Mouse (Mus musculus): ENCODE results near the gene Yy1.
"Not testable (repeated sequence)": the region's sequence is repeated elsewhere in the genome, so short reads cannot be mapped to it uniquely, and the experiment has no call there.

Gene Yy1

DNA sequence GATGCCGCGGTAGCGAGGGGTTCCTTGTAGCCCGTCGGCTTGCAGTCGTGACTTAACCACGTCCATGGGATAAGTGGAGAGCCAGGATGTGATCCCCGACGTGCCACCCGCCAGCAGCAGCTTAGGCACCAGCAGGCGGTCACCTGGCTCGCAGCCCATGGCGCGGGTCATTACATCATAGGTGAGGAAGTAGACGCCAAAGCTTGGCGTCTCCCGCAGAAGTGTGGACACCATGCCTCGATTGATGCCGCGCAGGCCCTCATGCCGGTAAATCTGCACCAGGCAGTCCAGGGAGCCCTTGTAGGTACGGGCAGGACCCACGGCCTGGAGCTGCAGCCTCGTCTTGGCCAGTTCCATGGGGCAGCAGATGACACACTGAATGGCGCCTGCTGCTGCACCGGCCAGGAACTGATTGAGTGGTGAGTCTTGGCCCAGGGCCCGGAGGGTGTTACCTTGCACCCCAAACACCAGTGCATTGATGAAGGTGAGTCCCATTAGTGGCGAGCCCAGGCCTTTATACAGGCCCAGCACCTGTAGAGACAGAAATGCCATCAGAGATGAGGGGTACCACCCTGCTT is 34.3 kb downstream of the Yy1 start:
- no peak for DNase-seq (ENCODE audit: low spot score)

DNA sequence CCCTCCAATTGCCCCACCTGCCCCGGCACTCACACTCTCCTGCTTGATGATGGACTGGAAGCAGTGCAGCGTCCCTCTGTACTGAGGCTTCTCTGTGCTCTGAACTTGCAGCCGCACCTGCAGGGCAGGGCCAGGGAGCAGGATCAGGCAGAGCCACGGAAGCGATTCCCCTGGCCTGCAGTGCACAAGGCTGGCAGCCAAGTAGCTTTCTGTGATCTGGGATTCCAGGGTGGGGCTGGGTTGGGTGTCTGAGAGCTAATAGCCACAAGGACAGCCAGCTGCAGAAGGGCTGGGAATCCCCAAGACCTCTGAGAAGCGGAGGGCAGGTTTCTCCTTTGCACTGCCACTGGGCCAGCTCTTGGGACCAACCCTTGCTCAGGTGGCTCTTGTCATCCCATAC is 34.9 kb downstream of the Yy1 start:
- DNase-seq (ENCODE audit: low spot score): no peak

GRCm38 (mm10) chr12:108829636-108830035 is 36.9 kb downstream of the Yy1 start:
- no peak for DNase-seq (ENCODE audit: low spot score)

DNA sequence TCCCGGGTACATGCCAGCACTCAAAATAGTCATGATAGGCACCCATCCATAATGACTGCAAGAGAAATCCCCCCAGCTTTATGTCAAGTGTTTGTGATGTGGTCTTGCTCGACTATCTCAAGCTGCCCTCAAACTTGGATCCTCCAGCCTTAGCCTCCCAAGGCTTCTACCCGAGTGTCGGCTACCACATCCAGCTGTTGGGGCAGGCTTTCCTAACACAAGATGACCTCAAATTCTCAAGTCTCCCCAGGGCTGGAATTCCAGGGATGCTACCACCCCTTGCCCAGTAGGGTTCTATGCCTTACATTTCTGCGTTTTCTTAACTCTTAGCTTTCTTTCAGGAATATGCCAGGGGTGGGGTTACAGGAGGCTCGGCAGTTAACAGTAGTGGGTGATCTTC is 37.6 kb downstream of the Yy1 start:
- DNase-seq (ENCODE audit: low spot score): no peak

- no peak for DNase-seq (ENCODE audit: low spot score)
Measured at GRCm38 (mm10) chr12:108831966-108832643, 39.3 kb downstream of the Yy1 start.

DNA sequence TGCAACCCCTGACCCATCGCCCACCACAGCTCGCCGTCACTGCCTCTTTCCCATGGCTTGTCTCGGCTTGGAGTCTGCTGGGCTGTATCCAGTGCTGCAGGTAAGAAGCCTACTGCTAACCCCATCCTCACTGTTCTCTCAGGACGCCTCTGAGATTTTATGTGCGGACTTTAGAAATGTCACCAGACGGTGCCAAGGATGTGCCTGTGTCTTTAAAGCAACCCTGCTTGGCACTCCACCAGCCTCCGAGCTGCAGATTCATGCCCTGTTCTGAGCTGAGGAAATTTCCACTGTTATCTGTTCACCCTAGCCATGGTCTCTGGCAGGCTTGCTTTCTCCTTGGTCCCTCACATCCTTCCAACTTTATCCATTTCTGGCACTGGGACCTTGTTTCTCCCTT is 40.1 kb downstream of the Yy1 start:
- DNase-seq (ENCODE audit: low spot score): no peak

DNA sequence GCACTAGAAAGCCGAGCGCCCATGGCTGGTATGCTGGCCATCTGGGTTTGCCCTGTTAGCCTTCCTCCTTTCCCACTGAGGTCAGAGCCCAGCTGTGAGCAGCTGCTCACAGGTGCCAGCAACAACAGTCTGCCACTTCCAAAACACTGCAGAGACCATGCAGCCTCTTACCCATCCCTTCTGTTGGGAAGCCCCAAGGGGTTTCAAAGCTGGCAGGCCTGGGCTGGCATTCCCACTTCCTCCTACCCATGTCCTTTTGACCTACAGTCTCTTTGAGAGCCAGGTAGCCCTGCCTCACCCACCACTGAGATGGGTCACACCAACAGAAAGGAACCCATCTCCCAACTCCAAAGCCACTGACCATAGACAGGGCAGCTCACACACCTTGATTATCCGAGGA is 40.6 kb downstream of the Yy1 start:
- DNase-seq (ENCODE audit: low spot score): no peak

- DNase-seq (ENCODE audit: low spot score): no peak
Measured at GRCm38 (mm10) chr12:108834337-108834736, 41.6 kb downstream of the Yy1 start.

DNA sequence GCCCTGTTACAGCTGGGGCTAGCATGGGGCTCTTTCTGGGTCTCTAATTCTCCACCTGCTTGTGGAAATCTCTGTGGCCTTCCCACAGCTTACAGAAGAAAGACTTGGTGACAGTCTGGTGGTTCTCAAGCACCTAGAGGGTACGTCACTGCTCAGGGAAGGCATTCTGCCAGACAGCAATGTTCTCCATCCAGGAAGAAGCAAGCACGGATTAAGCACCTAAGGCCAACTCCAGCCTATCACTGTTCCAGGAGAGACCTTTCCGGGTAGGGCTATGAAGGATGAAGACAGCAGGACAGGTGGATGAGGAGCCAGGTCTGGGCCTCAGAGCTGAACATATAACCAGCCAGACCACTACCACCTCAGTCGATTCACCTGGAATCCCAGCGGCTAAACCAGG is 42.0 kb downstream of the Yy1 start:
- DNase-seq (ENCODE audit: low spot score): no peak

- DNase-seq (ENCODE audit: low spot score): peak; percentile 33
Measured at GRCm38 (mm10) chr12:108835208-108835839, 42.6 kb downstream of the Yy1 start.

- DNase-seq (ENCODE audit: low spot score): peak; percentile 96
Measured at GRCm38 (mm10) chr12:108835840-108836409, 43.2 kb downstream of the Yy1 start, which contains the start of the genes Slc25a29 and Slc25a47. Gene Slc25a29 (minus strand): TSS chr12:108835883. Gene Slc25a47 (plus strand): TSS chr12:108836046.

GRCm38 (mm10) chr12:108836722-108837121 is 43.9 kb downstream of the Yy1 start:
- DNase-seq (ENCODE audit: low spot score): no peak

GRCm38 (mm10) chr12:108841181-108841580 is 48.4 kb downstream of the Yy1 start:
- no peak for DNase-seq (ENCODE audit: low spot score)

GRCm38 (mm10) chr12:108842663-108843062 is 49.9 kb downstream of the Yy1 start:
- no peak for DNase-seq (ENCODE audit: low spot score)

GRCm38 (mm10) chr12:108848033-108848432 is 55.3 kb downstream of the Yy1 start:
- not testable (repeated sequence) for DNase-seq (ENCODE audit: low spot score)

GRCm38 (mm10) chr12:108849488-108850022 is 56.8 kb downstream of the Yy1 start:
- DNase-seq (ENCODE audit: low spot score): no peak

DNA sequence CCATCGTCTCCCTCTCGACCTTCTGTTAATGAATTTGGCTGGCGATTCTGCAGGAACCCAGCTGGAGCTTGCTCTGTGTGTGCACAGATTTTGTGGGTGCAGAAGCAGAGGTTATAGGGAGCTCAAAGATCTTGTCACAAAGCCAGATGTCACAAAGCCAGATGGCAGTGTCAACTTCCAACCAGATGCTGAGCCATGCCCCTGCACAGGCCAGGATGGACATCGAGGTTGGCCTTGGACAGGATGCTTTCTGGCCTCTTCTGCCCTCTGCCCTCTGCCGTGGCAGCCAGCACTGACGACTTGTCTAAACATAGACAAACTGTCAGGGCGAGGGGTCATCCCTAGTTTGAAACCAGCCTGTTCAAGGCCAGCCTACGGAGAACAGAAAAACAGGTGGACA is 57.4 kb downstream of the Yy1 start:
- DNase-seq (ENCODE audit: low spot score): no peak

GRCm38 (mm10) chr12:108850886-108851285 is 58.1 kb downstream of the Yy1 start:
- no peak for DNase-seq (ENCODE audit: low spot score)

DNA sequence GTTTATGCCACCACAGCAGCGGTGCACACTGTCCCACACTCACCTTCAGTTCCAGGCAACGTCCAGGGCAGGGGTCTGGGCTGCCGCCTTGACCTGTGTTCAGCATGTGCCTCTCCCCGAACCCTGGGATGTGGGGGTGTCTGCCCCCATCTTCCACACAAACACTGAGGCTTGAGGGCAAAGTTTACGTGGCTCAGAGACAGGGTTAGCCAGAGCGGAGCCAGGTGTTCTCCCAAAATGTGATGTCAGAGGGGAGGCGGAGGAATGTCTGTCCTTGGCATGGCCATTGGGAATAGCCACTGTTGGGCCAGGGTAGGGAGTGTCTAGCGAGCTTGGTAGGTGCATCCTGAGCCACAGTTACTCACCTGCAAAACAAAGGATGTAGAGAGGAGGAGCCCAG is 60.0 kb downstream of the Yy1 start:
- no peak for DNase-seq (ENCODE audit: low spot score)

GRCm38 (mm10) chr12:108855081-108855480 is 62.3 kb downstream of the Yy1 start:
- no peak for DNase-seq (ENCODE audit: low spot score)

DNA sequence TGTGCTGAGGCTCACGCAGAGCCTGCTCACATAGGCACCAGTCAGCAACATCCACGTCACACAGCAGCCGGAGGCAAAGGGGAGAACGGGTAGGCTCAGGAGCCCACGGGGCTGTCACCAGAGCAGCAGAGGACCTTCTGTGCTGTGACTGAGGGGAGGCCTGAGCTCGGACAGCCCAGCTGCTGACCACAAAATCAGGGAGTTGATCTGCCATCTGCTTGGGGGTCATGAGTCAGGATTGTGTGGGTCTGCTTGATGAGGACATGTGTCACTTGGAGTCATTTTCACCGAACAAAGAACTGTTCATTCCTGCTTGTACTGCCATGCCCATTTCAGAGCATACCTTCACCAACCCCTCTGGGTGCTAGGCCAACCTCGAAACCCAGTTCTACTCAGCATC is 63.4 kb downstream of the Yy1 start:
- DNase-seq (ENCODE audit: low spot score): no peak

GRCm38 (mm10) chr12:108857109-108857508 is 64.3 kb downstream of the Yy1 start:
- DNase-seq (ENCODE audit: low spot score): no peak
